Mouse (Mus musculus): ENCODE data around the gene Cmtm4. TPM values are rescaled to one million over a fixed set of nuclear protein-coding genes. Genes with fewer than 3 reads are reported as not detected.

Gene Cmtm4
- total and polyA plus RNA-seq, 3 experiments = 0.05 TPM; not detected in 2

GRCm38 (mm10) chr8:104413770-104414169 lies 18.2 kb upstream of the Cmtm4 start:
- Histone ChIP-seq H3K36me3 (replicated peaks) (peaks cover 22% of the 10 kb centered on the region), H3K27me3 (ENCODE audit: insufficient read depth, low read length) (peaks cover 4% of the 10 kb centered on the region; the same call in 1 of the 2 replicates), H3K4me3 (ENCODE audit: low read depth, low read length) (no peak overlapping the region), H3K4me1 (ENCODE audit: insufficient read depth, low read depth, low read length) (no peaks in the 10 kb centered on the region), H3K9me3 (replicated peaks) (no peaks in the 10 kb centered on the region)
- no peak for TF ChIP-seq TAL1 (conservative IDR thresholded peaks at IDR 0.05; ENCODE audit: low read depth, low read length)
- TF ChIP-seq GATA1 (IDR thresholded peaks at IDR 0.05; ENCODE audit: borderline replicate concordance, low read length) = no peak
- TF ChIP-seq POLR2AphosphoS5 (IDR thresholded peaks at IDR 0.05; ENCODE audit: insufficient replicate concordance, low read depth, low read length) = no peak
- no peak for TF ChIP-seq GATA2 (IDR thresholded peaks at IDR 0.05; ENCODE audit: borderline replicate concordance, low read depth, low read length)
- no peak for TF ChIP-seq CTCF (IDR thresholded peaks at IDR 0.05; ENCODE audit: low read depth, low read length)
- ATAC-seq (ENCODE audit: extremely low read depth, insufficient number of reproducible peaks, low FRiP score, poor library complexity, severe bottlenecking) (no peak), DNase-seq (ENCODE audit: low spot score) (no peak)

DNA sequence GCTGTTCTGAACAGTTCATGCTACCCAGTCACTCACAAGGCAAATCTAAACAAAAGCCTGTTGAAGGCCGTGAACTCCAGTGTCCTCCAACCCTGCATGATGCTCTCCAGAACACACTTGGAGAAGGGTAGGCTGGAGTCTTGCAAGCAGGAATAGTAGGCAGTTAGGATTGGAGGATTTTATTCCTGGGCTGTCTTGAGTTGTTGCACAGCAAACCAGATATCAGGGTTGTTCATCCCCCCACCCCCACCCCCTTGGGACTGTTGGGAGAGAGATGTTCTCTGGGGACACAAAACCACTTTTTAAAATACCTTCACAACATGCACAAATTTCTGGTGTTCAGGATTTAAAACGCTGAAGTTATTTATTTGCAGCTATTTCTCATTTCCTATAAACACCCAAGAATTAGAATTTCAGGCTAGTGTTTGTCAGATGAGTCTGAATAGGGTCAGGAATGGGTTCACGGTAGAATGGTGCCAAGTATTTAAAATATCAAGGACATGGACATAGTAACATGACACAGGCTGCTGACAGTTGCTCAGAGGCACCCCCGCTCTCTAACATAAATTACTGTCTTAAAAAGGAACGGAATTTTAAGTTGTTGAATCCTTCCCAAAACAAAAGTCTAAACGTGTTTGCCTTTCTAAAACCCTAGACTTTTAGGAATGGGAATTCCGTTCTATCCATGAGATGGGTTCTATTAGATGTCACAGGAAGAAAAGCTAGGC lies 17.4 kb upstream of the Cmtm4 start:
- Histone ChIP-seq H3K27me3 (ENCODE audit: insufficient read depth, low read length) (peaks cover 4% of the 10 kb centered on the region; the same call in 1 of the 2 replicates), H3K4me1 (ENCODE audit: insufficient read depth, low read depth, low read length) (no peaks in the 10 kb centered on the region), H3K9me3 (replicated peaks) (no peaks in the 10 kb centered on the region), H3K4me3 (ENCODE audit: low read depth, low read length) (no peak overlapping the region), H3K36me3 (replicated peaks) (peaks cover 17% of the 10 kb centered on the region)
- TF ChIP-seq TAL1 (conservative IDR thresholded peaks at IDR 0.05; ENCODE audit: low read depth, low read length) (no peak), GATA2 (IDR thresholded peaks at IDR 0.05; ENCODE audit: borderline replicate concordance, low read depth, low read length) (no peak), GATA1 (IDR thresholded peaks at IDR 0.05; ENCODE audit: borderline replicate concordance, low read length) (no peak), CTCF (IDR thresholded peaks at IDR 0.05; ENCODE audit: low read depth, low read length) (no peak), POLR2AphosphoS5 (IDR thresholded peaks at IDR 0.05; ENCODE audit: insufficient replicate concordance, low read depth, low read length) (no peak)
- DNase-seq (ENCODE audit: low spot score) = no peak
- ATAC-seq (ENCODE audit: extremely low read depth, insufficient number of reproducible peaks, low FRiP score, poor library complexity, severe bottlenecking) = no peak

- Histone ChIP-seq H3K9me3 (replicated peaks) (no peaks in the 10 kb centered on the region), H3K27me3 (ENCODE audit: insufficient read depth, low read length) (peaks cover 4% of the 10 kb centered on the region; the same call in 1 of the 2 replicates), H3K4me3 (ENCODE audit: low read depth, low read length) (no peak overlapping the region), H3K4me1 (ENCODE audit: insufficient read depth, low read depth, low read length) (no peaks in the 10 kb centered on the region), H3K36me3 (replicated peaks) (peaks cover 7% of the 10 kb centered on the region)
- DNase-seq (ENCODE audit: low spot score) (no peak), ATAC-seq (ENCODE audit: extremely low read depth, insufficient number of reproducible peaks, low FRiP score, poor library complexity, severe bottlenecking) (no peak)
- TF ChIP-seq TAL1 (conservative IDR thresholded peaks at IDR 0.05; ENCODE audit: low read depth, low read length) = no peak
These were observed 16.4 kb upstream of the Cmtm4 start for GRCm38 (mm10) chr8:104411972-104412371.

DNA sequence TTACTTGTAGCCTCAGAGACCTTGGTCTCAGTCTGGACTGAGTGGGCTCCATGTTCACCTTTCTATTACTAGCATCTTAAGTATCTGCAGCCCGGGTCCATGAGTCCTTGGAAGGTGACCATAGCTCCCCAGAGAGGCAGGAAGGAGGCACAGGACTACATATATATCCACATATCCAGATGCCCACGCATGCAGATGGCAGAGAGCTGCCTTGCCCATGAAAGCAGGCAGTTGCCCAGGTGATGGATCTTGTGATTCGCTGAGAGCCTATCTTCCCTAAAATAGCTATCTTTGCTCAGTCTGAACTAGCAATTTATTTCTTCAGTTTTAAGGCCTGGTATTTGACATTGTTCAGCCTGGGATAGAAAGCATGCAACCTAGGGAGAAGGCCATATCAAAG lies 15.9 kb upstream of the Cmtm4 start:
- Histone ChIP-seq H3K4me1 (ENCODE audit: insufficient read depth, low read depth, low read length) (no peaks in the 10 kb centered on the region), H3K36me3 (replicated peaks) (peaks cover 7% of the 10 kb centered on the region), H3K4me3 (ENCODE audit: low read depth, low read length) (no peak overlapping the region), H3K27me3 (ENCODE audit: insufficient read depth, low read length) (peaks cover 4% of the 10 kb centered on the region; the same call in 1 of the 2 replicates), H3K9me3 (replicated peaks) (no peaks in the 10 kb centered on the region)
- no peak for TF ChIP-seq TAL1 (conservative IDR thresholded peaks at IDR 0.05; ENCODE audit: low read depth, low read length)
- no peak for TF ChIP-seq CTCF (IDR thresholded peaks at IDR 0.05; ENCODE audit: low read depth, low read length)
- TF ChIP-seq GATA1 (IDR thresholded peaks at IDR 0.05; ENCODE audit: borderline replicate concordance, low read length) = no peak
- no peak for TF ChIP-seq GATA2 (IDR thresholded peaks at IDR 0.05; ENCODE audit: borderline replicate concordance, low read depth, low read length)
- no peak for TF ChIP-seq POLR2AphosphoS5 (IDR thresholded peaks at IDR 0.05; ENCODE audit: insufficient replicate concordance, low read depth, low read length)
- DNase-seq (ENCODE audit: low spot score) (no peak), ATAC-seq (ENCODE audit: extremely low read depth, insufficient number of reproducible peaks, low FRiP score, poor library complexity, severe bottlenecking) (no peak)

DNA sequence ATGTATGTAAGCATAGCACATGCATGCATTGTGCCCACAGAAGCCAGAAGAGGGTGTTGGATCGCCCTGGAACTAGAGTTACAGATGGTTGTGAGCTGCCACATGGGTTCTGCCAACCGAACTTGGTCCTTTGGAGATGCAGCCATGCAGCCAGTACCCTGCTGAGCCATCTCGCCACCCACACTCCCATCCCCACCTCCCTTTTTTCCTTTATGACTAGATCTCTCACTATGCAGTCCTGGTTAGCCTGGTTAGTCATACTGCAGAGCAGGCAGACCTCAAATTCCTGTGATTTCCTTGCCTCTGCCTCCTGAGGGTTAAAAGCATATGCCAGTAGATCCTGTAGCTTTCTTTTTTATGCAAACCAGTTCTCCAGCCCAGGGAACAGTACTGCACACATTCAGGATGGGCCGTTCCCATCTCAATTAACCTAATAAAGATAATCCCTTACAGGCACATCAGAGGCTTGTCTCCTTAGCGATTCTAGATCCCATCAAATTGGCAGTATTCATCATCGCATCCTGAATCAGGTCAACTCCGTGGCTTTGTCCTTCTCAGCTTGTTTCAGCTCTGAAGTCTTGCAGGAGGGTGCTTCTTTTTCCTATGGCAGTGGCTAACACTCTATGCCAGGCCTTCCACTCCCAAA lies 15.1 kb upstream of the Cmtm4 start:
- Histone ChIP-seq H3K4me3 (ENCODE audit: low read depth, low read length) (no peak overlapping the region), H3K9me3 (replicated peaks) (no peaks in the 10 kb centered on the region), H3K36me3 (replicated peaks) (peaks cover 6% of the 10 kb centered on the region), H3K27me3 (ENCODE audit: insufficient read depth, low read length) (peaks cover 4% of the 10 kb centered on the region; the same call in 1 of the 2 replicates), H3K4me1 (ENCODE audit: insufficient read depth, low read depth, low read length) (no peaks in the 10 kb centered on the region)
- no peak for DNase-seq (ENCODE audit: low spot score)
- ATAC-seq (ENCODE audit: extremely low read depth, insufficient number of reproducible peaks, low FRiP score, poor library complexity, severe bottlenecking) = no peak
- TF ChIP-seq GATA2 (IDR thresholded peaks at IDR 0.05; ENCODE audit: borderline replicate concordance, low read depth, low read length) (no peak), POLR2AphosphoS5 (IDR thresholded peaks at IDR 0.05; ENCODE audit: insufficient replicate concordance, low read depth, low read length) (no peak), GATA1 (IDR thresholded peaks at IDR 0.05; ENCODE audit: borderline replicate concordance, low read length) (no peak), CTCF (IDR thresholded peaks at IDR 0.05; ENCODE audit: low read depth, low read length) (no peak), TAL1 (conservative IDR thresholded peaks at IDR 0.05; ENCODE audit: low read depth, low read length) (no peak)

- no peak for ATAC-seq (ENCODE audit: extremely low read depth, insufficient number of reproducible peaks, low FRiP score, poor library complexity, severe bottlenecking)
- TF ChIP-seq TAL1 (conservative IDR thresholded peaks at IDR 0.05; ENCODE audit: low read depth, low read length) = no peak
- Histone ChIP-seq H3K9me3 (replicated peaks) (no peaks in the 10 kb centered on the region), H3K4me3 (ENCODE audit: low read depth, low read length) (no peak overlapping the region), H3K36me3 (replicated peaks) (no peaks in the 10 kb centered on the region), H3K27me3 (ENCODE audit: insufficient read depth, low read length) (peaks cover 4% of the 10 kb centered on the region; the same call in 1 of the 2 replicates), H3K4me1 (ENCODE audit: insufficient read depth, low read depth, low read length) (no peaks in the 10 kb centered on the region)
- no peak for DNase-seq (ENCODE audit: low spot score)
These were observed 12.9 kb upstream of the Cmtm4 start for GRCm38 (mm10) chr8:104408328-104409110.

Measured in G1E (cell line).